Mouse (Mus musculus) inflammation-experienced regulatory T-cells, adult 16 weeks (primary cell): ENCODE measurements around the gene Olfr918. TPM values are rescaled to one million over a fixed set of nuclear protein-coding genes. Genes with fewer than 3 reads are reported as not detected.

Source experiments
- polyA plus RNA-seq: library from polyadenylated mRNA; unstranded; fragments of 100-300 nt; shearing (Covaris generic); gene quantifications from one replicate; pipeline ENCODE4 v1.2.1, GENCODE M21; 2017

The Olfr918 gene
- not detected for polyA plus RNA-seq

GRCm38 (mm10) chr9:38674501-38674900 lies at the start of gene Olfr918:
TSS of gene Olfr918 (minus strand) at chr9:38674601.

DNA sequence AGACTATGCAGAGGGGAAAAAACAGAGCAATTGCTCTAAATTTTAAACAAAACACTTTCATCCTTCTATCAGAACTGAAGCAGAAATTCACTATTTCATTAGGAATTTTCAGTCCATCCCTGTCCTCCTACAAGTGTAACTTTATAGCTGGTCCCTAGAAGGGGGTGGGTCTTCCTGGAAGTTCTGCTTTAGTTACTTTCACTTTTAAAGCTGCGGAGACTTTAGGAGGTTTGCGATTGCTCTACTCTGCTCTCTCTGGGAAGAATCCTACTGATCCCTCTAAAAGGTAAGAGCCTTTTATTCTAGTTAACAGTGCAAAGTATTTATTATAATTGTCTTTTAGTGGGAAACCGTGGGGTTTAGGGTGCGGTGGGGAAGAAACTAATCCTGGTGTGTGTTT lies 43.7 kb upstream of the Olfr918 start, which contains the start of gene Vwa5a:
Gene Vwa5a (plus strand): TSS at position 167 of the 400 bp plus-strand sequence.

GRCm38 (mm10) chr9:38665742-38666141 lies 8.7 kb downstream of the Olfr918 start, which contains the start of gene Olfr917:
TSS of gene Olfr917 (minus strand) at chr9:38665842.

DNA sequence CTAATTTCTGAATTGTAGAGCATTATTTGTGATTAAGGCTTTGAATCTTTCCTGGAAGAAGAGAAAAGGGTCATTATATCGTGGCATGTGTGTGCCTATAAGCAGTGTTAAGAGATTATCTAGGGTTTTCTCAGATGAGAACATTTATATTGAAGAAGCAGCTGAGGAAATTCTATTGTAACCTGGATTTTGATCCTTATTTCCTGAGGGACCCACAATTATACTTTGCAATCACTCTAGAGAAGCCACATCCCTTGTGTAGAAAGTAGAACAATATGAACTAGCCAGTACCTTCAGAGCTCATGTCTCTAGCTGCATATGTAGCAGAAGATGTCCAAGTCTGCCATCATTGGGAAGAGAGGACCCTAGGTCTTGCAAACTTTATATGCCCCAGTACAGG lies 14.6 kb downstream of the Olfr918 start, which contains the start of gene Olfr916:
Gene Olfr916 (minus strand): TSS at position 101 of the 400 bp plus-strand sequence.

Other genes starting within 250 kb of the Olfr918 start
- gene Olfr901, start 245.1 kb downstream of the Olfr918 start, polyA plus RNA-seq = not detected
- not detected for gene Olfr902, start 226.9 kb downstream of the Olfr918 start, polyA plus RNA-seq
- not detected for gene Olfr904, start 211.5 kb downstream of the Olfr918 start, polyA plus RNA-seq
- 0.11 TPM for gene Olfr905, start 203.5 kb downstream of the Olfr918 start, polyA plus RNA-seq
- not detected for gene Olfr906, start 187.5 kb downstream of the Olfr918 start, polyA plus RNA-seq
- not detected for gene Olfr907, start 178.8 kb downstream of the Olfr918 start, polyA plus RNA-seq
- not detected for gene Olfr911-ps1, start 153.0 kb downstream of the Olfr918 start, polyA plus RNA-seq
- gene Olfr910, start 136.8 kb downstream of the Olfr918 start, polyA plus RNA-seq = not detected
- 0.09 TPM for gene Olfr912, start 94.4 kb downstream of the Olfr918 start, polyA plus RNA-seq
- not detected for gene Olfr913, start 81.8 kb downstream of the Olfr918 start, polyA plus RNA-seq
- not detected for gene Olfr914, start 69.5 kb downstream of the Olfr918 start, polyA plus RNA-seq
- gene Olfr916, start 14.7 kb downstream of the Olfr918 start, polyA plus RNA-seq = not detected
- gene Olfr917, start 8.8 kb downstream of the Olfr918 start, polyA plus RNA-seq = not detected
- gene Olfr919, start 29.1 kb upstream of the Olfr918 start, polyA plus RNA-seq = not detected
- 58.3 TPM for gene Vwa5a, start 43.7 kb upstream of the Olfr918 start, polyA plus RNA-seq
- gene Olfr920, start 77.7 kb upstream of the Olfr918 start, polyA plus RNA-seq = 0.10 TPM
- gene Olfr921, start 98.5 kb upstream of the Olfr918 start, polyA plus RNA-seq = not detected
- gene Olfr922, start 140.0 kb upstream of the Olfr918 start, polyA plus RNA-seq = not detected
- gene Olfr923, start 151.9 kb upstream of the Olfr918 start, polyA plus RNA-seq = not detected
- not detected for gene Olfr924, start 169.8 kb upstream of the Olfr918 start, polyA plus RNA-seq
- gene Olfr26, start 180.5 kb upstream of the Olfr918 start, polyA plus RNA-seq = not detected
- not detected for gene Olfr926, start 202.5 kb upstream of the Olfr918 start, polyA plus RNA-seq